Mouse (Mus musculus): ENCODE data around the gene Snx7.

GRCm38 (mm10) chr3:117865621-117866020, 3.1 kb downstream of the Snx7 start:
- TF ChIP-seq POLR2A (IDR thresholded peaks at IDR 0.05; ENCODE audit: extremely low read depth, insufficient read depth, low read length) (no peak), CTCF (IDR thresholded peaks at IDR 0.05; ENCODE audit: extremely low read depth, insufficient read depth, low read length) (no peak)

Data from cortical plate, adult 2 months (tissue).